Mouse (Mus musculus): ENCODE data around the gene Gm973. TPM values are rescaled to one million over a fixed set of nuclear protein-coding genes. Genes with fewer than 3 reads are reported as not detected.
A peak's percentile ranks its signal among the peaks of the same experiment; 100 is the strongest.

Gm973 gene
- total and polyA plus RNA-seq, 3 experiments, result 0.23 TPM; not detected in 2

- TF ChIP-seq CTCF (IDR thresholded peaks at IDR 0.05 in 2 of 3, conservative IDR thresholded peaks at IDR 0.05 in 1 of 3; ENCODE audit: control insufficient read depth in 1 of 3, insufficient read depth in 1 of 3, low read depth in 2 of 3, low read length in 3 of 3, poor library complexity in 1 of 3, severe bottlenecking in 1 of 3) (no peak), RCOR1 (IDR thresholded peaks at IDR 0.05; ENCODE audit: low read depth, low read length) (peak; percentile 85), CHD2 (IDR thresholded peaks at IDR 0.05; ENCODE audit: low read length) (no peak), ZC3H11A (IDR thresholded peaks at IDR 0.05; ENCODE audit: low read depth, low read length) (0 out of 2 replicates have a peak, but pooled peaks have one; percentile 8), NELFE (IDR thresholded peaks at IDR 0.05; ENCODE audit: low read depth, low read length) (peak; percentile 61)
Observed at GRCm38 (mm10) chr1:59497741-59498613, 18.1 kb upstream of the Gm973 start (continued).

DNA sequence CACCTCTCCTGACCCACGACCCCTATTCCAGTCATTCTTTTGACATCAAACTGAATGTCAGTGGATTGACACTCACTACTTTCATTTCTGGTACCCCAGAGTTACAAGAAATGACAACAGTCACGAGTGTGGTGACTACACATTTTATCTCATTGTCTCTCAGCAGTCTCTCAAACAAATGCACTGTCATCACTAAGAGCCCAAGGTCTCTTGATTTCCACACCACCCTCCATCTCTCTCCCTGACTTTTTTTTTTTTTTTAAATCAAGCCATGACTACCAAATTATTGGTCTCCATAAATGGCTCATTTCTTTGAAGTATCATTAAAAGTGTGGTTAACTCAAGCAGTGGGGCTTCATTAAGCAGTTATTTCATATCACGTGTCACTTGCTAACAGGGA lies 16.7 kb upstream of the Gm973 start:
- peaks cover 31 to 42% of the 10 kb centered on the region in 2 experiments for H3K4me1 ChIP-seq (ENCODE audit: control insufficient read depth in 1 of 2, insufficient read depth in 2 of 2, low read length in 2 of 2)
- 0 out of 2 replicates have a peak overlapping the region, but pooled peaks have one; percentile 2 for H3K9ac ChIP-seq (ENCODE audit: control insufficient read depth, low read depth, low read length, poor library complexity, severe bottlenecking)
- no peak overlapping the region; a peak in 1 of 4 replicates for H3K4me3 ChIP-seq (ENCODE audit: control insufficient read depth in 1 of 2, insufficient read depth in 1 of 2, low read depth in 2 of 2, low read length in 2 of 2)
- H3K27me3 ChIP-seq (ENCODE audit: control insufficient read depth in 1 of 2, insufficient read depth in 2 of 2, low read length in 2 of 2), result no peaks in the 10 kb centered on the region
- H3K79me2 ChIP-seq (ENCODE audit: control insufficient read depth, insufficient read depth, low read length, poor library complexity), result no peaks in the 10 kb centered on the region; the same call in 1 of the 2 replicates
- H3K36me3 ChIP-seq (ENCODE audit: control insufficient read depth in 1 of 2, insufficient read depth in 2 of 2, low read length in 2 of 2), result peaks cover 0 to 42% of the 10 kb centered on the region in 2 experiments; a peak in 2 of 4 replicates
- peak overlapping the region; percentile 99 for H3K27ac ChIP-seq (ENCODE audit: control insufficient read depth, low read depth, low read length)
- no peaks in the 10 kb centered on the region for H3K9me3 ChIP-seq (replicated peaks; ENCODE audit: insufficient read depth, low read length)
- peak; percentile 52 for DNase-seq (ENCODE audit: low read depth, low spot score)
- no peak for TF ChIP-seq UBTF (IDR thresholded peaks at IDR 0.05; ENCODE audit: borderline replicate concordance, insufficient read depth, low read depth, low read length)
- peak in 1 of 2 experiments; percentile 30; a peak in 1 of 4 replicates for TF ChIP-seq EP300 (IDR thresholded peaks at IDR 0.05; ENCODE audit: low read depth in 1 of 2, low read length in 2 of 2)
- TF ChIP-seq SIN3A (IDR thresholded peaks at IDR 0.05; ENCODE audit: low read length), result 0 out of 2 replicates have a peak, but pooled peaks have one; percentile 31
- TF ChIP-seq MXI1 (IDR thresholded peaks at IDR 0.05; ENCODE audit: low read depth, low read length), result no peak
- no peak for TF ChIP-seq MEF2A (IDR thresholded peaks at IDR 0.05; ENCODE audit: extremely low read depth, insufficient replicate concordance, low read depth, low read length, poor library complexity, severe bottlenecking)
- no peak for TF ChIP-seq POLR2AphosphoS2 (IDR thresholded peaks at IDR 0.05; ENCODE audit: low read length)
- no peak for TF ChIP-seq POLR2AphosphoS5 (IDR thresholded peaks at IDR 0.05; ENCODE audit: borderline replicate concordance, low read depth, low read length)
- TF ChIP-seq SMC3 (IDR thresholded peaks at IDR 0.05; ENCODE audit: low read depth, low read length), result no peak
- no peak for TF ChIP-seq TAL1 (IDR thresholded peaks at IDR 0.05; ENCODE audit: low read length)
- no peak for TF ChIP-seq ZC3H11A (IDR thresholded peaks at IDR 0.05; ENCODE audit: low read depth, low read length)
- peak; percentile 30; the same call in 1 of the 2 replicates for TF ChIP-seq TBP (IDR thresholded peaks at IDR 0.05; ENCODE audit: low read depth, low read length)
- no peak for TF ChIP-seq MYB (IDR thresholded peaks at IDR 0.05; ENCODE audit: low read depth, low read length)
- no peak for TF ChIP-seq NRF1 (IDR thresholded peaks at IDR 0.05; ENCODE audit: insufficient read depth, low read depth, low read length, poor library complexity, severe bottlenecking)
- TF ChIP-seq NELFE (IDR thresholded peaks at IDR 0.05; ENCODE audit: low read depth, low read length), result no peak
- TF ChIP-seq ETS1 (IDR thresholded peaks at IDR 0.05; ENCODE audit: low read depth, low read length), result peak; percentile 68; the same call in 1 of the 2 replicates
- no peak for TF ChIP-seq CTCF (IDR thresholded peaks at IDR 0.05 in 2 of 3, conservative IDR thresholded peaks at IDR 0.05 in 1 of 3; ENCODE audit: control insufficient read depth in 1 of 3, insufficient read depth in 1 of 3, low read depth in 2 of 3, low read length in 3 of 3, poor library complexity in 1 of 3, severe bottlenecking in 1 of 3)
- TF ChIP-seq MAZ (IDR thresholded peaks at IDR 0.05; ENCODE audit: low read depth, low read length), result no peak
- TF ChIP-seq ZNF384 (IDR thresholded peaks at IDR 0.05; ENCODE audit: low read depth, low read length), result peak; percentile 88
- TF ChIP-seq USF1 (IDR thresholded peaks at IDR 0.05; ENCODE audit: low read depth, low read length), result no peak
- no peak for TF ChIP-seq TCF12 (IDR thresholded peaks at IDR 0.05; ENCODE audit: low read depth, low read length)
- no peak for TF ChIP-seq ZKSCAN1 (IDR thresholded peaks at IDR 0.05; ENCODE audit: low read depth, low read length)
- no peak for TF ChIP-seq MYC (IDR thresholded peaks at IDR 0.05; ENCODE audit: low read depth, low read length)
- TF ChIP-seq KAT2A (conservative IDR thresholded peaks at IDR 0.05; ENCODE audit: low read depth, low read length), result no peak
- TF ChIP-seq ELF1 (IDR thresholded peaks at IDR 0.05; ENCODE audit: low read depth, low read length), result no peak
- TF ChIP-seq HCFC1 (IDR thresholded peaks at IDR 0.05; ENCODE audit: low read depth, low read length), result no peak
- TF ChIP-seq MAFK (IDR thresholded peaks at IDR 0.05; ENCODE audit: borderline replicate concordance, low read depth, low read length), result no peak; the same call in 1 of the 2 replicates
- no peak for TF ChIP-seq USF2 (IDR thresholded peaks at IDR 0.05; ENCODE audit: borderline replicate concordance in 1 of 2, insufficient read depth in 1 of 2, low read depth in 1 of 2, low read length in 2 of 2)

Measured in MEL (cell line).